Mouse (Mus musculus) neural tube, embryonic 10.5 days (tissue): ENCODE results near the gene Plekha6.

Experiments used
- DNase-seq: peaks from one replicate; pipeline ENCODE4 v3.0.0-alpha.2; 2017; ENCODE audit warnings: low spot score; ENCODE audit errors: extremely low spot score

Gene Plekha6

GRCm38 (mm10) chr1:133146014-133147009 lies 17.7 kb upstream of the Plekha6 start:
- DNase-seq, result peak; percentile 46

- no peak for DNase-seq
Observed at GRCm38 (mm10) chr1:133147324-133147723, 16.7 kb upstream of the Plekha6 start.

- no peak for DNase-seq
Observed at GRCm38 (mm10) chr1:133148122-133148521, 15.9 kb upstream of the Plekha6 start.

- no peak for DNase-seq
Observed at GRCm38 (mm10) chr1:133150556-133150955, 13.5 kb upstream of the Plekha6 start.

GRCm38 (mm10) chr1:133152213-133152612 lies 11.8 kb upstream of the Plekha6 start:
- no peak for DNase-seq

- DNase-seq, result no peak
Observed at GRCm38 (mm10) chr1:133155270-133155669, 8.7 kb upstream of the Plekha6 start.

GRCm38 (mm10) chr1:133159128-133159564 lies 4.9 kb upstream of the Plekha6 start:
- no peak for DNase-seq

GRCm38 (mm10) chr1:133161559-133161958 lies 2.5 kb upstream of the Plekha6 start:
- no peak for DNase-seq

- DNase-seq, result no peak
Observed at GRCm38 (mm10) chr1:133162046-133162445, 2.0 kb upstream of the Plekha6 start.

- DNase-seq, result no peak
Observed at GRCm38 (mm10) chr1:133162981-133163380, 1.0 kb upstream of the Plekha6 start.

- DNase-seq, result no peak
Observed at GRCm38 (mm10) chr1:133164591-133165011, 591 bp downstream of the Plekha6 start.

- DNase-seq, result no peak
Observed at GRCm38 (mm10) chr1:133165111-133165510, 1.1 kb downstream of the Plekha6 start.

- no peak for DNase-seq
Observed at GRCm38 (mm10) chr1:133168318-133169060, 4.5 kb downstream of the Plekha6 start.

- no peak for DNase-seq
Observed at GRCm38 (mm10) chr1:133170196-133170595, 6.2 kb downstream of the Plekha6 start.

- DNase-seq, result no peak
Observed at GRCm38 (mm10) chr1:133171357-133171756, 7.3 kb downstream of the Plekha6 start.

GRCm38 (mm10) chr1:133175150-133175549 lies 11.1 kb downstream of the Plekha6 start:
- no peak for DNase-seq

- peak; percentile 64 for DNase-seq
Observed at GRCm38 (mm10) chr1:133177480-133178172, 13.6 kb downstream of the Plekha6 start.

- no peak for DNase-seq
Observed at GRCm38 (mm10) chr1:133178732-133179440, 14.9 kb downstream of the Plekha6 start.

GRCm38 (mm10) chr1:133181072-133182015 lies 17.3 kb downstream of the Plekha6 start:
- peak; percentile 82 for DNase-seq
